Mouse (Mus musculus): ENCODE measurements at regions not wholly inside any gene's neighbourhood (a gene's known extent, or its start where the extent isn't known, plus 50 kb on each side); places are given as distances from the start of the nearest gene placed in this dataset.
"Not testable (repeated sequence)": the region's sequence is repeated elsewhere in the genome, so short reads cannot be mapped to it uniquely, and the experiment has no call there.

DNA sequence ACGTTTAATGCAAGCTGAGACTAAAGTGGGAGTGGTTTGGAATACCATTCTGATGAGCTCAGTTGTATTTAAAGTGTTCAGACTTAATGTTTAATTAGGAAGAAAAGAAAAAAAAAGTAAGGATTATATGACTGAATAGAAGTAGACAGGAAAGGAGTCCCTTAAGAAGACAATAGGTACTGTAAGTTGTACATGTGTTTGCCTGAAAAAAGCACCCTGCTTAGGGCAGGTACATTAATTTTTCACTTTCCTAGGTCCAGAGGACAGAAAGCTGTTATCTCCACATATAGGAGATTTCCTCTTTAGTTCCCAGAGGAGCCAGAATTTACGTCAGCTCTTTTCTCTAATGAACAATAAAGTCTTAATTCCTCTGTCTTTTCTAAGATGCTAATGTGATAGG, 58.5 kb downstream of the Olfr987 start:
- DNase-seq, result no peak

DNA sequence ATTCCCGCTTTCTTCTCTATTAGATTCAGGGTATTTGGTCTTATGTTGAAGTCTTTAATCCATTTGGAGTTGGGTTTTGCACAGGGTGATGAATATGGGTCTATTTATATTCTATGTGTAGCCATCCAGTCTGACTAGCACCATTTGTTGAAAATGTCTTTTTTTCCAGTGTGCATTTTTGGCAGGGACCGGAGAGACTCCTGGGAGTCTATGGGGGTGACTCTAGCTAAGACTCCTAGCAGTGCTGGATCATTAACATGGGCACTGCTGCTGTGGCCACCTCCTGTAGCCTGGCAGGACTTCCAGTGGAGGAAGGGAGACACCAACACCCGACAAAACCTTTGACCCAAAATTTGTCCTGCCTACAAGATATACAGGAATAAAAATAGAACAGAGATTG, 61.0 kb downstream of the Olfr987 start:
- DNase-seq, result peak; percentile 34

DNA sequence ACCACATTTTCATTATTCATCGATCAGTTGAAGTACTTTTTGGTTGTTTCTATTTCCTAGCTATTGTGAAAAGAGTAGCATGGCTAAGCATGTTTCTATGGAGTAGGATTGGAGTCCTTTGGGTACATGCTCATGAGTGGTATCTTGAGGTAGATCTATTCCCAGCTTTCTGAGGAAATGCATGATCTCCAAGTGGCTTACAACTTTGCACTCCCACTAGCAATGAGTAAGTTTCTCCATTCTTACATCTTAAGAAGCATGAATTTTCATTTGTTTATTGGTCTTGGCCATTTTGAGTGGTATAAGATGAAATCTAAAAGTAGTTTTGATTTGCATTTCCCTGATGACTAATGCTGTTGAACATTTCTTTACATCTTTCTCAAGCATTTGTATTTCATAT, 61.7 kb downstream of the Olfr987 start:
- no peak for DNase-seq

DNA sequence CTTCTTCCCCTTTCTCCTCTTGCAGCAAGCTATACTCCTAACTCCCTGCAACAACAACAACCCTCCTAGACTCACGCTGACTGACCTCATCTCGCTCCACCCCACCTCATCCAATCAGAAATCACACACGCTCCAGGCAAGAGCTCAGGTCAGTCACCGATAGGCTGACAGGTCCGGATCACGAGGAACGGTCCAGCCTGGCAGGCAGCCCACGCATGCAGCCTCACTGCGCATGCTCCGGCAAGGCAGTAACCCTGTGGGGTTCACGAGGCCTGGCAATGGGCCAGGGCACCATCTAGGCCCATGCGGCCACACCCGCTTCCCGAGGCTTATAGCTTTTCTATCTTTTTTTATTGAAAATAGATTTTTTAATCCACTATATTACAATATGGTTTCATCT, 69.8 kb upstream of the Lrrc55 start:
- not testable (repeated sequence) for DNase-seq

DNA sequence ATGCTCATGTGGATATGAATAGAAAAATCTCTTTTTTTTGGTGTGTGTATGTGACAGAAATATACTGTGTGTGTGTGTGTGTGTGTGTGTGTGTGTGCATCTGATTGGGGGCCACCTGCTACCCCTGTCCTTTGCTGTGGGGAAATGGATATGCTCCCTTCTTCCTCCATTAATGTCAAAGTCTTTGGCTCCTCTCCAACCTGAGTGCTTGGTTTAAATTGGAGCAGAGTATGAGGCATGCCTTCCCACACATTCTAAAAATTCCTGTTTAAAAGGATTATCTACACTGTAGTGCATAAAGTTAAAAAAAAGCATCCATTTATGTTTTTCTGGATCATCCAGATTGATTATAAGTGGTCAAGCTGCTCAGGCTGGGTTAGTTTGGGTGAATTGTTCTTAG, 68.7 kb upstream of the Lrrc55 start:
- DNase-seq, result no peak

DNA sequence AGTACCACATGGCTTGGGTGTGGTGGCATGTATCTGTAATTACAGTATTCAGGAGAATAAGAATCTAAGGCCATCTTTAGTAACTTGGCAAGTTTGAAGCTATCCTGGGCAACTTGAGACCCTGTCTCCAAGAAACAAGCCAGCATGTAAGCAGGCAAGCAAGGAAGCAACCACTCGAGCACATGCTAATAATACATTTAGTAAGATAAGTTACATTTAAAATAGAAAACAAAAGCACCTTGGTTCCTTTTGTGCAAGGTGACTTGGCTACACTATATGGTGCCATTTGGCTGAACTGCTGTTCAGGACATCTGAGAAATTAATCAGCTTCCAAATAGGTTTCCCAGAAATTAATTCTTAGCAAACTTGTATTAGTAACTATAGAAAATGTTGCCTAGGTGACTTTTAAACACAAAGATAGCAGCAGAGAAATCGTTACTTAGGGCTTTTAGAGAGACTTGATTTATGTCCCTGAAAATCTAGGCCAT, 68.1 kb upstream of the Lrrc55 start:
- no peak for DNase-seq

DNA sequence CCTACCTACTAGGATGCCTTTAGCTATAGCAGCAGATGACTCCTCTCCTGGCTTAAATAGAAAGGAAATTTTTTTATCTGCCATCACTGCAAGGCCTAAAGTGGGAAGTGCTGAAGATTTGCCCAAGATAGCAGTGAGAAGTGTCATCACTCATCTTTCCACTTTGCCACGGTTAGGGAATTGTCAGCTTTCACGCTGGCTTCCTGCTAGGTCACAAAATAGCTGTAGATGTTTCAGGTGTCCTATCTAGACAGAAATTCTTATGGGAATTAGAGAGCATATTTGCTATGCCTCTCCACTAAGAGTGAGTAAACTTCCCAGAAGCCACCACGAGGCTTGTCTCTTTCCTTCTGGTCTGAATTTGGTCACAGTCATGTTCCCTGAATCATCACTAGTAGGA, 60.4 kb upstream of the Lrrc55 start:
- DNase-seq, result no peak

DNA sequence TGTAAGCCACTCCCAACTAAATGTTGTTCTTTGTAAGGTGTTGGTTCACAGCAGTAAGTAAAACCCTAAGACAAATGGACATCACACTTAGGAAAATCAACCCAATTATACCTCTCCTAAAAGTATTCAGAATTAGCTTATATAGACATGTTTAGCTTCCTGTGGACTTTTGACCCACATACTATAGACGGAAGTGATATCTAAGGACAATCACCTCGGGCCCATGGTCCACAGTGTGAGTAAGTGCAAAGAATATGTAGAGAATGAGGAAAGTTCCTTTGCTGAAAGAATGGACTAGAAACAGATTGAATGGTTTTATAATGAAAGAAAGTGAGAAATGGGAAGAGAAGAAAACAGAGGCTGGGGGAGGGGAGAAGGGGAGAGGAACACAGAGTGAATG, 58.6 kb upstream of the Lrrc55 start:
- no peak for DNase-seq

DNA sequence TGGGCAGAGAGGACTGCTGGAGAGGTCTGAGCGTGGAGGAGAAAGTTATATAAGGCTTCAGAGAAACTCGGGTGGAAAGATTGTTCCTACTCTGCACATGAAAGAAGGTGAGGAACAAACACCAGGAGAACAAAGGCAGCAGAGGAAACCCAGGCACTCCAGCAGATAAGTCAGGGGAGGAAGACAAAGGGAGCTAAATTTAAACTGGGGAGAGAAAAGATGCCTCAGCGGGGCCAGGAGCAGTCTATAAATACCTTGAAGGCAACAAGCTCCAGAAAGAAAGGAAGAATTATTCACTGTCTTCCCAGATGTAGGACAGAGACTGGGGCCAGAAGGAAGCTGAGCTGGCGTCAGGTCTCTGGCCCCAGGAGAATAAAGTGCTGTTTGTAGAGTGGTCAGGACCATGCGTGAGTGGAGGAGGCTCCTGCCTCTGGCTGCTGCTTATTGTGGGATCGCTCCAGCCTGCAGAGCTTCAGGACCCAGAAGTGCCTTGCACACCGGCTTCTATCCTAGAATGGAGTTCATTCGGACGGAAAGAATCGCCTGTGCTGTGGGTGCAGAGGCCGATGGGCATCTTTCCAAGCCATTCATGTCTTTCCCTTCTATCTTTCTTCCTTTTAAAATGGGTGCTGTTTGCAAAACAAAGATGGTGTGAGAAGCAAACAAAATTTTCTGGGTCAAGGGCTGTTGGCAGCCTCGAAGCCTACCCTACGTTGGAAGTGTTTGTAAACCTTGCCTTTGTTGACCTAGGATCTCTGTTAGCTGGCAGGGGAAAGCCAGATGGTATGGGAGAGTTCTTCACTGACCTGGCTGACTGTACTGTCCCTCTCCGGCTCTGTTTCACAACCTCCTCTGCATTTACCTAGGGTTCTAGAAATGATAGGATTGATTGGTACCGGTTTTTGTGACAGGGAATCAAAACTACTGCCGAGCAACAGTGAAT, 55.6 kb upstream of the Lrrc55 start:
- DNase-seq, result no peak

DNA sequence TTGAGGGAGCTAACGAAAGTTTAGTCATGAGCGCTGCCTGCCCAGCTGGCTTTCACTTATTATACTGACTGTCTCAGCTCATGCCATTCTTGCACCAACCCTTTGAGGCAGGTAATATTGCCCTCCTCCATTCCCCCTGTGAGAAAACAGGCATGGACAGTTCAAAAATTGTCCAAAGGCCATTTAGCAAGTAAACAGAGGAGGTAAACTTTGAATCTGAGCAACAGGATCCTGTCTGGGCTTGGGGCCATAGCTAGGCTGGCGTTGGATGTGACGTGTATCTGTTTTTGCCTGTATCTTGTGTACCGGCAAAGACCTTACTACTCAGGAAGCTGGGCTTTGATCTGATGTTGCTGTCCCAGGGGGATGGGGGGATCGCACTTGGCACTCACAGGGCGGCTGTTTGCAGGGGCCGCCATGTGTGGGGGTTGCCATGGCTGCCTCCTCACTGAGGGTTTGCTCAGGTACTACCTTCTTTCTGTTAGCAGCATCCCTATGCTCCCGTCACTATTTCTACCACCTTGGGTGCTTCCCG, 53.1 kb upstream of the Lrrc55 start:
- DNase-seq, result no peak
